Mouse (Mus musculus) bone marrow, adult 2 months (tissue): ENCODE results near the gene Rnf24. TPM values are rescaled to one million over a fixed set of nuclear protein-coding genes. Genes with fewer than 3 reads are reported as not detected.

Source experiments
- H3K27ac ChIP-seq: fragments of 200-500 bp; 2 replicates; pipeline ENCODE4 v1.5.1; 2012; ENCODE audit warnings: low read depth, mild to moderate bottlenecking, control low read depth, inconsistent platforms, low read length; ENCODE audit not compliant: control insufficient read depth, poor library complexity, insufficient read depth
- H3K4me1 ChIP-seq: fragments of 200-500 bp; 2 replicates; pipeline ENCODE4 v1.6.1; 2011; ENCODE audit warnings: low read length; ENCODE audit not compliant: control insufficient read depth, insufficient read depth
- H3K4me3 ChIP-seq: fragments of 200-500 bp; replicated peaks from 2 replicates; pipeline ENCODE3; 2011; ENCODE audit warnings: mild to moderate bottlenecking, low read depth, low read length, control low read depth; ENCODE audit not compliant: control insufficient read depth
- CTCF ChIP-seq: fragments of 200-500 bp; IDR thresholded peaks from 2 replicates; pipeline ENCODE4 v1.5.1; 2011; ENCODE audit warnings: low read length, control low read depth; ENCODE audit not compliant: control insufficient read depth, insufficient read depth
- POLR2A ChIP-seq: fragments of 200-500 bp; IDR thresholded peaks from 2 replicates; pipeline ENCODE4 v1.6.1; 2011; ENCODE audit warnings: low read depth, mild to moderate bottlenecking, control low read depth, low read length, borderline replicate concordance; ENCODE audit not compliant: control insufficient read depth
- WGBS: fragments of 180-500 bp; shearing (Covaris S2); methylation state at CpG from one replicate; pipeline ENCODE4 v1.1.7; 2018; 5-methylcytosine and 5-hydroxymethylcytosine counted together
- polyA plus RNA-seq: library from polyadenylated mRNA; stranded (reverse); fragments of >200 nt; gene quantifications from 2 replicates; pipeline ENCODE4 v1.2.4, GENCODE M21; 2011; ENCODE audit warnings: low replicate concordance; ENCODE audit not compliant: missing spikeins, insufficient read depth, insufficient read length

The Rnf24 gene
- polyA plus RNA-seq, 1 experiment = 2.0 TPM

- peak overlapping the region; percentile 91 for H3K27ac ChIP-seq
- WGBS = under 1% methylated on average over 46 of the region's 51 CpGs
Measured at GRCm38 (mm10) chr2:131351968-131352746, 535 bp downstream of the Rnf24 start.

GRCm38 (mm10) chr2:131351471-131351870 lies 1.2 kb downstream of the Rnf24 start:
- H3K27ac ChIP-seq = no peak overlapping the region
- no peak overlapping the region for H3K4me3 ChIP-seq
- TF ChIP-seq POLR2A (no peak), CTCF (no peak)
- no peaks in the 10 kb centered on the region; the same call in 1 of the 2 replicates for H3K4me1 ChIP-seq
- 37% methylated on average over 10 of the region's 10 CpGs for WGBS

More at GRCm38 (mm10) chr2:131351968-131352746, 535 bp downstream of the Rnf24 start:
- TF ChIP-seq POLR2A (no peak), CTCF (no peak)
- Histone ChIP-seq H3K4me1 (no peaks in the 10 kb centered on the region; the same call in 1 of the 2 replicates), H3K4me3 (peak overlapping the region; percentile 90)

DNA sequence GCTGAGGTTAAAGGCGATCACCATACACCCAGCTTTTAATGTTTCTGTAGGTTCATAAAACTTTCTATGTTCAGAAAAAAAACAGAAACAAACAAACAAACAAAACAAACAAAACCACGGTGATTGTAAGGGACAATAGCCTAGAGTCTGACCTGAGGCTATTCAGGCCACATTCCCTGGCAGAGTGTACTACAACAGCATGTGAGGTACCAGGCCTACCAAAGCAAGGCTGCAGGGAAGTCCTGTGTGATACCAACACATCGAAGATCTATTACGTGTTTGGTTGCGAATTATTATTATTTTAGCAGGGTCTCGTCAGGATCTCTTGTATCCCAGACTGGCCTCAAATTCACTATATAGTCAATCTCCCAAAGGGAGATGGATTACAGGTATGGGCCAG lies 2.4 kb downstream of the Rnf24 start:
- Histone ChIP-seq H3K4me1 (no peaks in the 10 kb centered on the region; the same call in 1 of the 2 replicates), H3K27ac (no peak overlapping the region), H3K4me3 (no peak overlapping the region)
- 89% methylated on average over 6 of the region's 6 CpGs for WGBS
- no peak for TF ChIP-seq CTCF
- TF ChIP-seq POLR2A = no peak

GRCm38 (mm10) chr2:131345556-131345955 lies 7.1 kb downstream of the Rnf24 start:
- 54% methylated on average over 3 of the region's 3 CpGs for WGBS
- no peak overlapping the region for H3K27ac ChIP-seq
- no peak overlapping the region for H3K4me3 ChIP-seq
- TF ChIP-seq POLR2A (no peak), CTCF (no peak)
- peaks cover 3% of the 10 kb centered on the region; the same call in 1 of the 2 replicates for H3K4me1 ChIP-seq

DNA sequence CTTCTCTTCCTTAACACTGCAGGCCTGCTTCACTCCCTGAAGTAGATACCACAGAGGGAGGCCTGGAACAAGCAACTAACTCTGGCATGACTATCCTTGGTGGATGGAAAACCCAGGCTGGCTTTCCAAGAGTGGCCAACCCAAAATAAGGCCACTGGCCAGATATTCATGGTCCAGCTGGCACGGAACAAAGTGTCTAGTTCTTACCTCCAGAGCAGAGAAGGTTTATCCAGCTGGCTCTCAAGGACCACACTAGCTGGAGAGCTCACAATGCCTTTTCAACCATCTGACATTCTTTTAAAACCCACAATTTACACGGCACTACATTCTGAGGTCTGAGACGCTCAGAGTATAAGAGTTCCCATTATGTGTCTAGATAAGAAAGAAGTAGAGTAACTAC lies 8.2 kb downstream of the Rnf24 start:
- TF ChIP-seq POLR2A (no peak), CTCF (no peak)
- H3K4me1 ChIP-seq = peaks cover 3% of the 10 kb centered on the region; the same call in 1 of the 2 replicates
- H3K4me3 ChIP-seq = no peak overlapping the region
- WGBS = 80% methylated on average over 3 of the region's 3 CpGs
- H3K27ac ChIP-seq = no peak overlapping the region

DNA sequence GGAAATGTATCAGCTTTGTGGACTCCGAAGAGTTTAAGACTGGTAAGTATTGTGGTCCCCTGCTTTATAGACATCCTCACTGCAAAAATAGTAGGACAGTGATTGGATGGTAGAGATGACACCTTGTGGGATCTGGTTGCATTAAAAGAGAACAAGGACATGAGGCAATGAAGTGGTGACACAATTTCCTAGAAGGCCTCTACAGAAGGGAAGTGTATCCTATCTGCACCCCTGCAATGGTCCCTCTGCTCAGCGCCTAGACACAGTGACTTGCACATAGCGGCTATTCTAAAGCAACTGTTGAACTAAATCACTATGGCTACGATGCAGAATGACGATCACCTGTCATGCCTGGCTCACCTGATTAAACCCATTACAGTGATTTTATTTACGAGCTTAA lies 15.1 kb downstream of the Rnf24 start:
- TF ChIP-seq POLR2A (no peak), CTCF (no peak)

GRCm38 (mm10) chr2:131330548-131330947 lies 22.1 kb downstream of the Rnf24 start:
- Histone ChIP-seq H3K4me3 (no peak overlapping the region), H3K4me1 (no peaks in the 10 kb centered on the region; the same call in 1 of the 2 replicates), H3K27ac (no peak overlapping the region)
- no peak for TF ChIP-seq POLR2A
- TF ChIP-seq CTCF = no peak
- WGBS = 81% methylated on average over 3 of the region's 3 CpGs

More for the DNA sequence above, 15.1 kb downstream of the Rnf24 start:
- Histone ChIP-seq H3K27ac (no peak overlapping the region), H3K4me1 (peaks cover 2% of the 10 kb centered on the region; the same call in 1 of the 2 replicates), H3K4me3 (no peak overlapping the region)
- WGBS = 43% methylated on average over 6 of the region's 6 CpGs

DNA sequence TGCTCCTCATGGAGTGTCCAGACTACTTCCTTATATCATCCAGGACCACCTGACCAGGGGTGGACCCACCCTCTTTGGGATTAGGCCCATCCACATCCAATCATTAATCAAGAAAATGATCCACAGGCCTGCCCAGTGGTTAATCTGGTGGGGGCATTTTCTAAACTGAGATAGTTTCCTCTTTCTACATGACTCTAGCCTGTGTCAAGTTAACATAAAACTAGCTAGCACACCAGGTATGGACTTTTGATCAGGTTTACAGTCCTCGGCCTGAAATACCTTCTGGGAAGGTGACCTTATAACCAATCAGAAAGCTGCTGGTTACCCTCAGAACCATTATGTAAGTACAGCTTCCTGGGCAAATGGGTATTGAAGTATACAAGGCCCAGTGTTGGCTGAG lies 23.7 kb downstream of the Rnf24 start:
- H3K4me3 ChIP-seq = no peak overlapping the region
- no peak overlapping the region for H3K27ac ChIP-seq
- WGBS = 65% methylated on average over 1 of the region's 1 CpGs
- no peaks in the 10 kb centered on the region; the same call in 1 of the 2 replicates for H3K4me1 ChIP-seq
- TF ChIP-seq CTCF = no peak
- no peak for TF ChIP-seq POLR2A

GRCm38 (mm10) chr2:131326044-131326443 lies 26.6 kb downstream of the Rnf24 start:
- 13% methylated on average over 3 of the region's 3 CpGs for WGBS
- H3K4me1 ChIP-seq = peaks cover 1% of the 10 kb centered on the region
- peak overlapping the region; percentile 34; the same call in 1 of the 2 replicates for H3K27ac ChIP-seq

More at GRCm38 (mm10) chr2:131326044-131326443, 26.6 kb downstream of the Rnf24 start:
- TF ChIP-seq POLR2A (no peak), CTCF (no peak)
- H3K4me3 ChIP-seq = no peak overlapping the region
